Mouse (Mus musculus) retina, postnatal 1 day (tissue): Measurements from ENCODE around the gene Gabpb1.
"Not testable (repeated sequence)": the region's sequence is repeated elsewhere in the genome, so short reads cannot be mapped to it uniquely, and the experiment has no call there.

ENCODE experiments used
- DNase-seq: peaks from one replicate; pipeline ENCODE4 v3.0.0-alpha.2; 2012

Gene Gabpb1

GRCm38 (mm10) chr2:126635939-126636823, 40.0 kb downstream of the Gabpb1 start:
- DNase-seq: no peak

GRCm38 (mm10) chr2:126633165-126633564, 43.0 kb downstream of the Gabpb1 start:
- DNase-seq: no peak

GRCm38 (mm10) chr2:126628455-126628995, 47.6 kb downstream of the Gabpb1 start:
- no peak for DNase-seq

- no peak for DNase-seq
Observed at GRCm38 (mm10) chr2:126623138-126623537, 53.0 kb downstream of the Gabpb1 start.

- DNase-seq: no peak
Observed at GRCm38 (mm10) chr2:126622455-126622854, 53.7 kb downstream of the Gabpb1 start.

- no peak for DNase-seq
Observed at GRCm38 (mm10) chr2:126619249-126619704, 56.9 kb downstream of the Gabpb1 start, which contains the start of gene Hdc. Gene Hdc, minus strand, starts transcription at chr2:126619299.

GRCm38 (mm10) chr2:126618470-126619179, 57.5 kb downstream of the Gabpb1 start:
- no peak for DNase-seq

GRCm38 (mm10) chr2:126615355-126615754, 60.8 kb downstream of the Gabpb1 start:
- no peak for DNase-seq

- not testable (repeated sequence) for DNase-seq
Observed at GRCm38 (mm10) chr2:126609600-126609999, 66.5 kb downstream of the Gabpb1 start.

- no peak for DNase-seq
Observed at GRCm38 (mm10) chr2:126607553-126608203, 68.5 kb downstream of the Gabpb1 start.

GRCm38 (mm10) chr2:126606688-126607062, 69.5 kb downstream of the Gabpb1 start:
- DNase-seq: no peak

GRCm38 (mm10) chr2:126606061-126606687, 70.0 kb downstream of the Gabpb1 start:
- DNase-seq: no peak

GRCm38 (mm10) chr2:126601918-126602600, 74.1 kb downstream of the Gabpb1 start:
- DNase-seq: no peak

GRCm38 (mm10) chr2:126600533-126600932, 75.6 kb downstream of the Gabpb1 start:
- DNase-seq: no peak

- DNase-seq: peak; percentile 37
Observed at GRCm38 (mm10) chr2:126599005-126599404, 77.1 kb downstream of the Gabpb1 start.

- no peak for DNase-seq
Observed at GRCm38 (mm10) chr2:126598359-126598758, 77.8 kb downstream of the Gabpb1 start.

GRCm38 (mm10) chr2:126597279-126598241, 78.6 kb downstream of the Gabpb1 start:
- no peak for DNase-seq

GRCm38 (mm10) chr2:126596347-126597072, 79.6 kb downstream of the Gabpb1 start:
- DNase-seq: no peak

- DNase-seq: peak; percentile 82
Observed at GRCm38 (mm10) chr2:126593831-126594610, 82.1 kb downstream of the Gabpb1 start.
